Mouse (Mus musculus): ENCODE data around the gene Siah2.

Gene Siah2

GRCm38 (mm10) chr3:58655362-58656130 lies 36.7 kb downstream of the Siah2 start:
- DNase-seq = peak; percentile 59

- no peak for DNase-seq
Measured at GRCm38 (mm10) chr3:58653907-58654306, 38.3 kb downstream of the Siah2 start.

- no peak for DNase-seq
Measured at GRCm38 (mm10) chr3:58650328-58650727, 41.9 kb downstream of the Siah2 start.

- DNase-seq = no peak
Measured at GRCm38 (mm10) chr3:58647179-58647578, 45.0 kb downstream of the Siah2 start.

GRCm38 (mm10) chr3:58646180-58646579 lies 46.0 kb downstream of the Siah2 start:
- DNase-seq = no peak

- peak; percentile 38 for DNase-seq
Measured at GRCm38 (mm10) chr3:58636406-58637295, 55.5 kb downstream of the Siah2 start, which contains the start of gene Erich6. TSS of gene Erich6 (minus strand) at chr3:58637207.

GRCm38 (mm10) chr3:58631693-58632092 lies 60.5 kb downstream of the Siah2 start:
- no peak for DNase-seq

GRCm38 (mm10) chr3:58624981-58625380 lies 67.2 kb downstream of the Siah2 start:
- DNase-seq = no peak
